Mouse (Mus musculus): ENCODE data around the gene AL732309.1. TPM values are rescaled to one million over a fixed set of nuclear protein-coding genes. Genes with fewer than 3 reads are reported as not detected.

Gene AL732309.1
- 28.2 and 30.4 TPM in 2 replicates for polyA plus RNA-seq (2012; rRNA removed; ENCODE audit: low replicate concordance)

GRCm38 (mm10) chr2:25246183-25247072 lies at the start of gene AL732309.1:
Gene AL732309.1 (minus strand): TSS chr2:25246863.

GRCm38 (mm10) chr2:25289651-25290050 lies 43.0 kb upstream of the AL732309.1 start, which contains the start of gene Lrrc26:
Gene Lrrc26 (plus strand): TSS chr2:25289915.

DNA sequence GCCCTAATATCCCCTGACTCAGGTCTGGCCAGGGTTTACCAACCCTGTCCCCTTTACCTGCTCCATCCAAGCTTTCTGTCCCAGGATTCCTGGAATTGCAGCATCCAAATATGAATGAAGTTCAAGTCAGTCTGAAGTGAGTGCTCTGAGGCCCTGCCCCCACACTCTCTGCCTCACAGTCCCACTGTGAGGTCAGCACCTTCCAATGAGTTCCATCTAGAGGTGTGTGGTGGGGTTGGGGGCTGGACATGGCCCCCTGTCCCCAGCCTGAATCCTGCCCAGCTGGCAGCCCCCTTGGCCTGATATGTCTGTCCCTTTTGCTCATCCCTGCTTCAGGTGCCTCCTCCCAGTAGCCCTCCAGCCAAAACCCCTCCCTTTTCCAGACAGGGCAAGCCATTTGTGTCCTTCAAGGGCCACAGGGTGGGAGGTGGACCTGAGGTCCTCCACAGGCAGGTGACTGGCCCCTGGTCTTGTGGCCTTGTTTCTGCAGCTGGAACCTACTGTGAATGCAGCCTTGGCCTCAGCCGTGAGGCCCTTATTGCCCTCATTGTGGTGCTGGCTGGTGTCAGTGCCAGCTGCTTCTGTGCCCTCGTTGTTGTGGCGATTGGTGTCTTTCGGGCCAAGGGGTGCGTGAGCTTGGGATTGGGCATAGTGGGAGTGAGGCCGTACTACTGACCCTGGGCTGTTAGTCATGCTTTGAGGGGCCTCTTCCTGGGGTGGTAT lies 41.4 kb upstream of the AL732309.1 start, which contains the start of gene Tmem210:
TSS of gene Tmem210 (plus strand) at position 219 of the 723 bp plus-strand sequence.

DNA sequence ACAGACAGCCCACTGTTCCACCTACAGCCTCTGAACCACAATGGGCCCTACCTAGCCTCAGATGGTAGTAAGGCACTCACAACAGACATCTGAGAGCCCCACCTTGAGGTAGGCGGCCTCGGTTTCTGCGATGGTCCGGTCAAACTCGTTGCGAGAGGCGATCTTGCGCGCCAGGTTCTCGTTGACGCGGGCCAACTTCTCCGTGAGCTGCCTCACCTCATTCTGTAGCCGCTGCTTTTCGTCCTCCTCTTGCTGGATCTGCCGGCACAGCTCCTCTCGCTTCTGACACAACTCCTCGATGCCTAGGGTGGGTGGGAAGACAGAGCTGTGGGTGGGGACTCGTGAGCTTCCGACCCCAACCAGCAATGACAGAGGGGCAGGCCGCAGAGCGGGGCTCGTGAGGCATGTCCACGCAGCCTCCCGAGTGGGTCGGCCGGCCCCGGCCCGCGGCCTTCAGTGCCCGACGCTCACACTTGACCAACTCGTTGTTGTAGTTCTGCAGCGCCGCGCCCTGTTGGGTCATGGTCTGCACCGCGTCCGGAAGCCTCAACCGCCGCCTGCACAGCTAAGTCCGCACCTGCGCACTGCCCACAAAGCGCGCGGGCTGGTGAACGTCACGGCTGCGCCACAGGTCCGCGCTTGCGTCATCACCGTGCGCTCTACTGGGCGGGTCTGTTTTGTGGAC lies 25.3 kb upstream of the AL732309.1 start, which contains the start of the genes Ssna1 and Anapc2:
TSS of gene Ssna1 (minus strand) at position 612 of the 685 bp plus-strand sequence.
TSS of gene Anapc2 (plus strand) at position 652 of the 685 bp plus-strand sequence.

GRCm38 (mm10) chr2:25262291-25262767 lies 15.7 kb upstream of the AL732309.1 start, which contains the start of gene Tprn:
Gene Tprn (plus strand): TSS chr2:25262618.

GRCm38 (mm10) chr2:25255284-25255779 lies 8.7 kb upstream of the AL732309.1 start, which contains the start of gene Tmem203:
Gene Tmem203 (plus strand): TSS chr2:25255439.

GRCm38 (mm10) chr2:25242101-25242506 lies 4.6 kb downstream of the AL732309.1 start, which contains the start of the genes Rnf208 and Cysrt1:
Gene Rnf208 (plus strand): TSS chr2:25242255.
Gene Cysrt1 (minus strand): TSS chr2:25242452.

DNA sequence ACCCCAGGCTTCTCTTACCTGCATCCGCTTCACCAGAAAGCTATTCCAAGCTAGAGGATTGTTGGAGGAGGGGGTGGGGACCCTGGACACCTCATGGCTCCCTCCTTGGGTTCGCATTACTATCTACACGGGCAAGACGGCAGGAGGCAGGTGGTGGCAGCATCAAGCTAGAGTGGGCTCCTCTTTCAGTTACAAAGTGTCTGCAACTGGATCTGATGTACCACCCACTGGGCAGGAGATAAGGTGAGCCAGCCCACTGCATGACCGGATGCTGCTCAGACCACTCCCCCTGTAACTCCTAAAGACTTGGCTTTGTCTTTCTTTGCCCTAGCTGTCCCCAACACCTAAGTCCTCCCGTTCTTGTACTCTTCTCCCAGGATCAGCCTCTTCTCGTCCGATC lies 10.0 kb downstream of the AL732309.1 start, which contains the start of gene Rnf224:
TSS of gene Rnf224 (minus strand) at position 174 of the 400 bp plus-strand sequence.

DNA sequence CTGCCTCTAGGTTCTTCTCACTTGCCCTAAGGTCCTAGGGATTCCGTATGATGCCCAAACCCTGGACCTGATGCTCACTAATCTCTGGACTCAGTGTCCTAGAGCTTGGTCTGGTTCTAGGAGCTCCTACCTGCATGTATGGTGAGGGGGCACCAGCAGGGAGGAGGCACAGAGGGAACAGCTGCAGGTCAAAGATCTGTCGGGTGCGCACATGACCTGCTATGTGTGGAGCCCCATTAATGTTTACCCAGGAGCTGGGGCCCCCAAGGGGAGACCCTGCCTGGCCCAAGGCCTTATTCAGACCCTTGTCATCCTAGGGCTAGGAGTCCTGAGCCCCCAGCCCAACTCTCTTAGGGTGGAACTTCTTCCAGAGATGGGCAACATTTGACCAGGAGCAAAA lies 12.6 kb downstream of the AL732309.1 start, which contains the start of gene Slc34a3:
TSS of gene Slc34a3 (minus strand) at position 315 of the 400 bp plus-strand sequence.

DNA sequence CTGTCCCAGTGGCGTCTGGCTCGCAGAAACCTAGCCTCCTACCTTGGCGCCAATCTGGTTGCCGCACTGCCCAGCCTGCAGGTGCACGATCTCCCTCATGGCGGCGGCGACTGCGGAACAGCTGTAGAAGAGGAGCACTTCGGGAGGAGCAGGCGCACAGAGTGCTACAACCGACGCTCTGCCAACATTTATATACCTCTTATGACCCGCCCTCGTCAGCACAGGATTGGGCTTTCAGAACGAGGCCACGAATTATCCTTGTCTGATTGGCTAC lies 22.2 kb downstream of the AL732309.1 start, which contains the start of gene Tubb4b:
TSS of gene Tubb4b (minus strand) at position 211 of the 274 bp plus-strand sequence.

DNA sequence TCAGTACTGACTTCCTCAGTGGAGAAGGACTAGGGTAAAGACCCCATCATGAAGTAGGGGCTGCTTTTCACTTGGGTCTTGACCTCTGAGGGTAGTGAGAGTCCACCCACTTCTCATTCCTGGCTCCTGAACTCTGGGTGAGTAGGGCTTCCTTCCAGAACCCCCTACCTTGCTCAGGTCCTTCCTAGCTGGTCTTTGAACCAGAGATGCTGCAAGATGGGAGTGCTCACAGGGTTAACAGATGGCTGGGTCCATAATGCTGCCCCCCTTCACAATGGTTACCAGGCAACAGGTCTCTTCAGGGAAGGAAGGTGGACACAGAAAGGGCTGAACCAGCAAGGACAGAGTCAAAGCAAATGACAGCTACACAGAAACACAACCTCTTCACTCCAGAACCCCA lies 28.2 kb downstream of the AL732309.1 start, which contains the start of gene Fam166a:
TSS of gene Fam166a (plus strand) at position 301 of the 400 bp plus-strand sequence.

GRCm38 (mm10) chr2:25214444-25214843 lies 32.2 kb downstream of the AL732309.1 start, which contains the start of gene Stpg3:
Gene Stpg3 (minus strand): TSS chr2:25214637.

DNA sequence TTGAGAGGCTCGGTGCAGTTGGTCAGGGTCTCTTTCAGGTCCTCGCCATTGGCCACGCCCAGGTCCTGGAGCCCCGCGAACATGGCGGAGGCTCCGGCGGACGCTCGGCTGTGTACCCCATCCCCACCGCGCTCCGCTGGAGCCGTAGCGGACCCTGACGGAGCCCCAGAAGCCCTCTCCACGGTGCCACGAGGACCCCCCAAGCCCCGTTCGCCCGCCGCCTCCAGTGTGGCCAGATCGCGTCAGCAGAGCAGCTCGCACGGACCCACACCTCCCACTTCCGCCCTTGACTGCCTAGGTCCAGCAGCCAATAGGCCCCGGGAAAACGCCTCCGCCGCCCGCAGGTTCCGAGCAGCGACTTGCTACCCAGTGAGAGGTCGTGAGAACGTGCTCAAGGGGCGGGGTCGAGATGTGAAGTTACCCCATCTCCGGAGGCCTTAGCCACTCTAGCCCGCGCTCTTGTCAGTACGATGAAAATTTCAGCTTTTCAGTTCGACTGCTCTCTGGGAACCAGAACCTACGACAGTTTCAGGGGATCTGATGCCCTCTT lies 35.5 kb downstream of the AL732309.1 start, which contains the start of gene Nelfb:
TSS of gene Nelfb (minus strand) at position 369 of the 550 bp plus-strand sequence.

GRCm38 (mm10) chr2:25196172-25196954 lies 50.3 kb downstream of the AL732309.1 start, which contains the start of gene Tor4a:
Gene Tor4a (minus strand): TSS chr2:25196886.

Other genes starting within 250 kb of the AL732309.1 start
- 113 and 165 TPM in 2 replicates for gene Nsmf, start 192.5 kb downstream of the AL732309.1 start, polyA plus RNA-seq (2012; rRNA removed; ENCODE audit: low replicate concordance)
- 0.11 and 0.26 TPM in 2 replicates for gene Entpd8, start 166.6 kb downstream of the AL732309.1 start, polyA plus RNA-seq (2012; rRNA removed; ENCODE audit: low replicate concordance)
- 0.07 and 0.16 TPM in 2 replicates for gene Noxa1, start 151.7 kb downstream of the AL732309.1 start, polyA plus RNA-seq (2012; rRNA removed; ENCODE audit: low replicate concordance)
- 15.2 and 32.0 TPM in 2 replicates for gene Nrarp, start 66.1 kb downstream of the AL732309.1 start, polyA plus RNA-seq (2012; rRNA removed; ENCODE audit: low replicate concordance)
- gene Tor4a, start 50.0 kb downstream of the AL732309.1 start, polyA plus RNA-seq (2012; rRNA removed; ENCODE audit: low replicate concordance): 34.9 and 70.8 TPM in 2 replicates
- gene Nelfb, start 35.4 kb downstream of the AL732309.1 start, polyA plus RNA-seq (2012; rRNA removed; ENCODE audit: low replicate concordance): 51.7 and 97.1 TPM in 2 replicates
- 0.23 TPM in 1 of 2 replicates, not detected in the other for gene Stpg3, start 32.2 kb downstream of the AL732309.1 start, polyA plus RNA-seq (2012; rRNA removed; ENCODE audit: low replicate concordance)
- 0.17 and 0.19 TPM in 2 replicates for gene Fam166a, start 28.1 kb downstream of the AL732309.1 start, polyA plus RNA-seq (2012; rRNA removed; ENCODE audit: low replicate concordance)
- 306 and 366 TPM in 2 replicates for gene Tubb4b, start 22.2 kb downstream of the AL732309.1 start, polyA plus RNA-seq (2012; rRNA removed; ENCODE audit: low replicate concordance)
- gene Slc34a3, start 12.5 kb downstream of the AL732309.1 start, polyA plus RNA-seq (2012; rRNA removed; ENCODE audit: low replicate concordance): 0.04 and 0.06 TPM in 2 replicates
- gene Rnf224, start 10.1 kb downstream of the AL732309.1 start, polyA plus RNA-seq (2012; rRNA removed; ENCODE audit: low replicate concordance): 0.19 and 0.24 TPM in 2 replicates
- 22.4 and 35.6 TPM in 2 replicates for gene Rnf208, start 4.6 kb downstream of the AL732309.1 start, polyA plus RNA-seq (2012; rRNA removed; ENCODE audit: low replicate concordance)
- 20.7 and 26.5 TPM in 2 replicates for gene Cysrt1, start 4.4 kb downstream of the AL732309.1 start, polyA plus RNA-seq (2012; rRNA removed; ENCODE audit: low replicate concordance)
- 52.0 and 81.2 TPM in 2 replicates for gene Tmem203, start 8.6 kb upstream of the AL732309.1 start, polyA plus RNA-seq (2012; rRNA removed; ENCODE audit: low replicate concordance)
- gene Tprn, start 15.8 kb upstream of the AL732309.1 start, polyA plus RNA-seq (2012; rRNA removed; ENCODE audit: low replicate concordance): 18.4 and 28.7 TPM in 2 replicates
- gene Ssna1, start 25.6 kb upstream of the AL732309.1 start, polyA plus RNA-seq (2012; rRNA removed; ENCODE audit: low replicate concordance): 54.2 and 69.4 TPM in 2 replicates
- gene Anapc2, start 25.6 kb upstream of the AL732309.1 start, polyA plus RNA-seq (2012; rRNA removed; ENCODE audit: low replicate concordance): 82.5 and 180 TPM in 2 replicates
- not detected in 2 replicates for gene Tmem210, start 41.3 kb upstream of the AL732309.1 start, polyA plus RNA-seq (2012; rRNA removed; ENCODE audit: low replicate concordance)
- 9.9 and 19.6 TPM in 2 replicates for gene Lrrc26, start 43.1 kb upstream of the AL732309.1 start, polyA plus RNA-seq (2012; rRNA removed; ENCODE audit: low replicate concordance)
- 0.19 and 0.41 TPM in 2 replicates for gene Grin1, start 72.3 kb upstream of the AL732309.1 start, polyA plus RNA-seq (2012; rRNA removed; ENCODE audit: low replicate concordance)
- 11.8 and 12.5 TPM in 2 replicates for gene Man1b1, start 85.5 kb upstream of the AL732309.1 start, polyA plus RNA-seq (2012; rRNA removed; ENCODE audit: low replicate concordance)
- gene Dpp7, start 109.5 kb upstream of the AL732309.1 start, polyA plus RNA-seq (2012; rRNA removed; ENCODE audit: low replicate concordance): 43.0 and 55.8 TPM in 2 replicates
- gene Uap1l1, start 118.8 kb upstream of the AL732309.1 start, polyA plus RNA-seq (2012; rRNA removed; ENCODE audit: low replicate concordance): 43.6 and 71.9 TPM in 2 replicates
- 0.86 and 3.4 TPM in 2 replicates for gene Sapcd2, start 125.5 kb upstream of the AL732309.1 start, polyA plus RNA-seq (2012; rRNA removed; ENCODE audit: low replicate concordance)
- 48.9 and 63.5 TPM in 2 replicates for gene Entpd2, start 149.0 kb upstream of the AL732309.1 start, polyA plus RNA-seq (2012; rRNA removed; ENCODE audit: low replicate concordance)
- 151 and 254 TPM in 2 replicates for gene Npdc1, start 152.5 kb upstream of the AL732309.1 start, polyA plus RNA-seq (2012; rRNA removed; ENCODE audit: low replicate concordance)
- gene Fut7, start 176.4 kb upstream of the AL732309.1 start, polyA plus RNA-seq (2012; rRNA removed; ENCODE audit: low replicate concordance): 7.8 and 13.8 TPM in 2 replicates
- gene Abca2, start 181.8 kb upstream of the AL732309.1 start, polyA plus RNA-seq (2012; rRNA removed; ENCODE audit: low replicate concordance): 52.8 and 92.1 TPM in 2 replicates
- 8.4 and 21.2 TPM in 2 replicates for gene Clic3, start 210.0 kb upstream of the AL732309.1 start, polyA plus RNA-seq (2012; rRNA removed; ENCODE audit: low replicate concordance)
- 92.7 and 147 TPM in 2 replicates for gene Paxx, start 214.2 kb upstream of the AL732309.1 start, polyA plus RNA-seq (2012; rRNA removed; ENCODE audit: low replicate concordance)
- 4.8 and 6.6 TPM in 2 replicates for gene Ptgds, start 223.2 kb upstream of the AL732309.1 start, polyA plus RNA-seq (2012; rRNA removed; ENCODE audit: low replicate concordance)
- not detected in 2 replicates for gene Lcn12, start 247.0 kb upstream of the AL732309.1 start, polyA plus RNA-seq (2012; rRNA removed; ENCODE audit: low replicate concordance)